Mouse (Mus musculus) spleen, adult 2 months (tissue): ENCODE results near the gene Dixdc1. TPM values are rescaled to one million over a fixed set of nuclear protein-coding genes. Genes with fewer than 3 reads are reported as not detected.

Experiments
- DNase-seq, 2 experiments: peaks; one replicate each; pipeline versions ENCODE4 v3.0.0 to v3.0.0-alpha.2; 2012 to 2021; ENCODE audit warnings: low spot score in 2 of 2, low read depth in 1 of 2
- H3K27ac ChIP-seq: fragments of 200-500 bp; 2 replicates; pipeline ENCODE4 v1.5.1; 2012; ENCODE audit warnings: low read length, inconsistent platforms; ENCODE audit not compliant: insufficient read depth
- H3K27me3 ChIP-seq: fragments of 200-500 bp; 2 replicates; pipeline ENCODE4 v1.6.1; 2012; ENCODE audit warnings: mild to moderate bottlenecking, moderate library complexity, low read length, inconsistent platforms; ENCODE audit not compliant: control insufficient read depth, insufficient read depth
- H3K36me3 ChIP-seq: fragments of 200-500 bp; 2 replicates; pipeline ENCODE4 v1.6.1; 2012; ENCODE audit warnings: mild to moderate bottlenecking, low read length, inconsistent platforms; ENCODE audit not compliant: control insufficient read depth, insufficient read depth
- H3K4me1 ChIP-seq: fragments of 200-500 bp; 2 replicates; pipeline ENCODE4 v1.6.1; 2011; ENCODE audit warnings: inconsistent platforms; ENCODE audit not compliant: control insufficient read depth, insufficient read depth, insufficient read length
- H3K4me3 ChIP-seq: fragments of 200-500 bp; 2 replicates; pipeline ENCODE4 v1.5.1; 2011; ENCODE audit warnings: mild to moderate bottlenecking, inconsistent platforms; ENCODE audit not compliant: insufficient read depth, insufficient read length; ENCODE audit errors: extremely low read depth
- CTCF ChIP-seq: fragments of 200-500 bp; IDR thresholded peaks from 2 replicates; pipeline ENCODE4 v1.5.1; 2011; ENCODE audit warnings: mild to moderate bottlenecking, inconsistent platforms; ENCODE audit not compliant: insufficient read depth, insufficient read length, insufficient replicate concordance; ENCODE audit errors: extremely low read depth
- POLR2A ChIP-seq: fragments of 200-500 bp; IDR thresholded peaks from 2 replicates; pipeline ENCODE4 v1.6.1; 2011; ENCODE audit warnings: low read depth, low read length, inconsistent platforms
- WGBS: fragments of 180-500 bp; shearing (Covaris S2); methylation state at CpG from one replicate; pipeline ENCODE4 v1.1.7; 2018; 5-methylcytosine and 5-hydroxymethylcytosine counted together
- polyA plus RNA-seq: library from polyadenylated mRNA; depleted of rRNA; stranded (reverse); fragments of >200 nt; gene quantifications from 2 replicates; pipeline ENCODE4 v1.2.3, GENCODE M21; 2012; rRNA removed

Gene Dixdc1
- polyA plus RNA-seq, 1 experiment: 0.35 TPM

GRCm38 (mm10) chr9:50617794-50618330 is 121.5 kb downstream of the Dixdc1 start:
- no peak overlapping the region for H3K4me3 ChIP-seq
- H3K27me3 ChIP-seq: no peaks in the 10 kb centered on the region; the same call in 1 of the 2 replicates
- DNase-seq: no peak
- peaks cover 3% of the 10 kb centered on the region for H3K4me1 ChIP-seq
- H3K36me3 ChIP-seq: peaks cover 10% of the 10 kb centered on the region
- WGBS: 63% methylated on average over 9 of the region's 9 CpGs
- TF ChIP-seq POLR2A: no peak
- TF ChIP-seq CTCF: no peak
- no peak overlapping the region for H3K27ac ChIP-seq

- H3K27ac ChIP-seq: peak within 1 kb of the TSS; percentile 99
- peak within 1 kb of the TSS; percentile 97 for H3K4me3 ChIP-seq
- H3K4me1 ChIP-seq: peaks cover 3% of the 10 kb centered on the region
- peak; percentile 77 to 89 for DNase-seq
- H3K36me3 ChIP-seq: peaks cover 10% of the 10 kb centered on the region
- under 1% methylated on average over 81 of the region's 81 CpGs for WGBS
- TF ChIP-seq POLR2A (peak; percentile 30; the same call in 1 of the 2 replicates), CTCF (no peak)
- H3K27me3 ChIP-seq: no peaks in the 10 kb centered on the region; the same call in 1 of the 2 replicates
Observed at GRCm38 (mm10) chr9:50616766-50617603, 122.3 kb downstream of the Dixdc1 start, which contains the start of the genes Pih1d2 and Nkapd1. Pih1d2 (plus strand) TSS chr9:50617321. Nkapd1 (minus strand) TSS chr9:50617464.

GRCm38 (mm10) chr9:50616161-50616560 is 123.2 kb downstream of the Dixdc1 start:
- WGBS: 36% methylated on average over 11 of the region's 11 CpGs

More at GRCm38 (mm10) chr9:50616161-50616560, 123.2 kb downstream of the Dixdc1 start:
- no peak for DNase-seq
- H3K36me3 ChIP-seq: peaks cover 13% of the 10 kb centered on the region
- H3K27me3 ChIP-seq: no peaks in the 10 kb centered on the region
- peaks cover 3% of the 10 kb centered on the region for H3K4me1 ChIP-seq
- peak overlapping the region; percentile 97 for H3K4me3 ChIP-seq
- no peak overlapping the region for H3K27ac ChIP-seq
- TF ChIP-seq CTCF (no peak), POLR2A (no peak)

Other genes with a start within 250 kb of the Dixdc1 start
- gene Plet1, start 245.0 kb downstream of the Dixdc1 start, polyA plus RNA-seq: 0.14 TPM in 2 replicates
- gene Pts, start 210.8 kb downstream of the Dixdc1 start, polyA plus RNA-seq: 27.8 and 56.4 TPM in 2 replicates
- gene Il18, start 184.7 kb downstream of the Dixdc1 start, polyA plus RNA-seq: 10.7 and 12.6 TPM in 2 replicates
- 0.54 and 0.62 TPM in 2 replicates for gene Bco2, start 184.3 kb downstream of the Dixdc1 start, polyA plus RNA-seq
- not detected in 2 replicates for gene Tex12, start 178.2 kb downstream of the Dixdc1 start, polyA plus RNA-seq
- gene Sdhd, start 135.7 kb downstream of the Dixdc1 start, polyA plus RNA-seq: 70.6 and 73.2 TPM in 2 replicates
- gene Timm8b, start 135.6 kb downstream of the Dixdc1 start, polyA plus RNA-seq: 39.0 and 67.3 TPM in 2 replicates
- gene Pih1d2, start 122.2 kb downstream of the Dixdc1 start, polyA plus RNA-seq: 0.07 and 0.18 TPM in 2 replicates
- 4.0 and 4.4 TPM in 2 replicates for gene Nkapd1, start 122.1 kb downstream of the Dixdc1 start, polyA plus RNA-seq
- 4.9 and 5.2 TPM in 2 replicates for gene Dlat, start 79.7 kb downstream of the Dixdc1 start, polyA plus RNA-seq
- 0.71 and 0.94 TPM in 2 replicates for gene 2310030G06Rik, start 7.0 kb upstream of the Dixdc1 start, polyA plus RNA-seq
- 13.5 and 19.8 TPM in 2 replicates for gene Cryab, start 11.8 kb upstream of the Dixdc1 start, polyA plus RNA-seq
- 5.4 and 6.0 TPM in 2 replicates for gene Hspb2, start 12.8 kb upstream of the Dixdc1 start, polyA plus RNA-seq
- gene Fdxacb1, start 28.7 kb upstream of the Dixdc1 start, polyA plus RNA-seq: 2.6 and 3.2 TPM in 2 replicates
- gene Alg9, start 35.5 kb upstream of the Dixdc1 start, polyA plus RNA-seq: 10.4 and 12.3 TPM in 2 replicates
- 9.2 and 10.5 TPM in 2 replicates for gene 1110032A03Rik, start 36.0 kb upstream of the Dixdc1 start, polyA plus RNA-seq
- gene Ppp2r1b, start 105.8 kb upstream of the Dixdc1 start, polyA plus RNA-seq: 8.6 and 10.2 TPM in 2 replicates